Mouse (Mus musculus) myocyte (in vitro differentiated cells): ENCODE data around the gene Erg.

ENCODE experiments used
- CEBPB ChIP-seq: IDR thresholded peaks from 2 replicates; pipeline ENCODE4 v1.6.1; 2011; ENCODE audit warnings: mild to moderate bottlenecking, moderate library complexity; ENCODE audit not compliant: poor library complexity, insufficient read depth, severe bottlenecking
- E2F4 ChIP-seq: IDR thresholded peaks from one replicate; pipeline ENCODE4 v1.6.1; 2011; ENCODE audit warnings: mild to moderate bottlenecking, control low read depth, moderate library complexity; ENCODE audit not compliant: insufficient read depth
- MAX ChIP-seq: IDR thresholded peaks from one replicate; pipeline ENCODE4 v1.6.1; 2011; ENCODE audit warnings: low read depth, mild to moderate bottlenecking, control low read depth
- MYOD1 ChIP-seq, 3 experiments: IDR thresholded peaks; one replicate each; pipeline ENCODE4 v1.6.1; 2011; ENCODE audit warnings: control low read depth in 2 of 3, low read depth in 2 of 3, mild to moderate bottlenecking in 2 of 3, moderate library complexity in 1 of 3; ENCODE audit not compliant: insufficient read length in 2 of 3, control insufficient read depth in 1 of 3
- MYOG ChIP-seq, 3 experiments: IDR thresholded peaks; one replicate each; pipeline ENCODE4 v1.6.1; 2011; ENCODE audit warnings: control low read depth in 2 of 3, low read depth in 2 of 3, mild to moderate bottlenecking in 2 of 3; ENCODE audit not compliant: insufficient read length in 2 of 3, control insufficient read depth in 1 of 3, insufficient read depth in 1 of 3
- POLR2A ChIP-seq: IDR thresholded peaks from one replicate; pipeline ENCODE4 v1.6.1; 2011; ENCODE audit warnings: low read depth, mild to moderate bottlenecking, control low read depth, moderate library complexity; ENCODE audit not compliant: insufficient read length
- POLR2AphosphoS2 ChIP-seq: IDR thresholded peaks from one replicate; pipeline ENCODE4 v1.6.1; 2011; ENCODE audit warnings: low read depth, control low read depth; ENCODE audit not compliant: insufficient read length
- REST ChIP-seq: IDR thresholded peaks from one replicate; pipeline ENCODE4 v1.6.1; 2011; ENCODE audit warnings: mild to moderate bottlenecking, control low read depth, moderate library complexity; ENCODE audit not compliant: insufficient read depth, insufficient read length
- SRF ChIP-seq: IDR thresholded peaks from one replicate; pipeline ENCODE4 v1.6.1; 2011; ENCODE audit warnings: low read depth; ENCODE audit not compliant: control insufficient read depth, insufficient read length
- TCF12 ChIP-seq: IDR thresholded peaks from one replicate; pipeline ENCODE4 v1.6.1; 2011; ENCODE audit warnings: mild to moderate bottlenecking, control low read depth; ENCODE audit not compliant: poor library complexity, insufficient read depth, severe bottlenecking
- USF1 ChIP-seq: IDR thresholded peaks from one replicate; pipeline ENCODE4 v1.6.1; 2011; ENCODE audit warnings: low read depth, mild to moderate bottlenecking, control low read depth, moderate library complexity

DNA sequence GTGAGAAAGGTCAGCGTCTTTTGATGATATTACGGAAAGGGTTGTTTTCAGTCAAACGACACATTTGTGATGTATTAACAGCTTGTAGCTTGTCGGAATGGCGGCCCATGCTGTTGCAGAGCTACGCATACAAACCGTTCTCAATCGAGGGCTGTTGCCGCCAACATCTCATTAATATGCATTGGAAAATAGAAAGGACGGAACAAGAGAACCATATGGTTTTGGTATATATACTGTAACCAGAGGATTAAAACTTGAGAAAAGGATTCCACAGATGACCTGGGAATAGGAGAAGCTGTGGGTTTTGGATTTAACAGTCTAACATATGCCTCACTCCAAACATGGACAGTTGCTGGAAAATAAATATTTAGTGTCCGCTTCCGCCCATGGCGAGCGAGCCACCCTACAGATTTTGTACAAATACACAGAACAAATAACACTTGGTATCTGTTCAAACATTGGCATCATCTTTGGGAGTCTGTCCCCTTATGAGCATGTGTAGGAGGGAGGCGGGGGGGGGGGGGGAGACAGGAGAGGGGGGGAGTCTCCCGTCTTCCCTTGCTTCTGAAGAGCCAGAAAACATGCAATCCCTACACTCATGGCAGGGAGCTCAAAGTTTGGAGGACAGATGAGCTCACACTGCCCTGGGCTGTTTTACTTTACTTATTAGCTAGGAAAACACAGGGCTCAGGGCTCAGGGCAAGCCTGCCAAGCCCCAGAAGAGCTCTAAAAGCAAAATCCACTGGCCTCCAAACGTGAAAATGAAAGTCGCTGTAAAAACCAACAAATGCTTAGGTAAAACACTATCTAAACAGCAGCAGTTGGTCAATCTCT is 222.5 kb downstream of the Erg start:
- TF ChIP-seq USF1 (no peak), MYOG (IDR thresholded peaks at IDR 0.05; ENCODE audit: control insufficient read depth in 1 of 3, insufficient read depth in 1 of 3, insufficient read length in 2 of 3, low read depth in 2 of 3) (no peak), POLR2A (no peak), MAX (no peak), POLR2AphosphoS2 (no peak), E2F4 (no peak), REST (no peak), TCF12 (no peak), SRF (no peak), CEBPB (no peak), MYOD1 (IDR thresholded peaks at IDR 0.05; ENCODE audit: control insufficient read depth in 1 of 3, insufficient read length in 2 of 3, low read depth in 2 of 3) (no peak)
